Mouse (Mus musculus) forebrain, embryonic 14.5 days (tissue): ENCODE results near the gene Kcp. TPM values are rescaled to one million over a fixed set of nuclear protein-coding genes. Genes with fewer than 3 reads are reported as not detected.

Experiments used
- ATAC-seq: fragments of 200-750 bp; cut with Nextera tagmentation; 2 replicates; pipeline ENCODE4 v1.8.0; 2017; ENCODE audit warnings: mild to moderate bottlenecking, moderate library complexity
- DNase-seq: peaks from one replicate; pipeline ENCODE4 v3.0.0-alpha.2; 2015; ENCODE audit warnings: low spot score
- H3K27ac ChIP-seq: fragments of 300-500 bp; sonication (generic); 2 replicates; pipeline ENCODE4 v1.5.1; 2014; ENCODE audit warnings: low read depth, mild to moderate bottlenecking, control low read depth, low read length, moderate library complexity
- H3K27me3 ChIP-seq: fragments of 300-500 bp; sonication (generic); replicated peaks from 2 replicates; pipeline ENCODE4 v1.6.1; 2014; ENCODE audit warnings: low read length, control low read depth, mixed read lengths; ENCODE audit not compliant: control insufficient read depth, insufficient read depth
- H3K36me3 ChIP-seq: fragments of 300-500 bp; sonication (generic); 2 replicates; pipeline ENCODE4 v1.6.1; 2014; ENCODE audit warnings: low read length, control low read depth; ENCODE audit not compliant: control insufficient read depth, insufficient read depth
- H3K4me1 ChIP-seq: fragments of 300-500 bp; sonication (generic); 2 replicates; pipeline ENCODE4 v1.6.1; 2014; ENCODE audit warnings: antibody characterized with exemption, low read length, control low read depth; ENCODE audit not compliant: control insufficient read depth, insufficient read depth
- H3K4me2 ChIP-seq: fragments of 300-500 bp; sonication (generic); 2 replicates; pipeline ENCODE4 v1.6.1; 2014; ENCODE audit warnings: mild to moderate bottlenecking, control low read depth, low read length
- H3K4me3 ChIP-seq: fragments of 300-500 bp; sonication (generic); 2 replicates; pipeline ENCODE4 v1.5.1; 2014; ENCODE audit warnings: low read depth, low read length, control low read depth
- H3K9ac ChIP-seq: fragments of 300-500 bp; sonication (generic); 2 replicates; pipeline ENCODE4 v1.6.1; 2014; ENCODE audit warnings: mild to moderate bottlenecking, low read length, control low read depth, moderate library complexity
- H3K9me3 ChIP-seq: fragments of 300-500 bp; sonication (generic); replicated peaks from 2 replicates; pipeline ENCODE4 v1.6.1; 2016; ENCODE audit warnings: low read length, control low read depth, mixed read lengths; ENCODE audit not compliant: control insufficient read depth
- WGBS: fragments of 180-500 bp; shearing (Covaris S2); extraction: QIAGEN DNeasy Blood & Tissue Kit; methylation state at CpG from one replicate; pipeline ENCODE4 v1.1.7; 2014; 5-methylcytosine and 5-hydroxymethylcytosine counted together
- polyA plus RNA-seq: library from polyadenylated mRNA; unstranded; fragments of >200 nt; fragmentation: Nextera tagmentation; extraction: Ambion mirVana; gene quantifications from 2 replicates; pipeline ENCODE4 v1.2.1, GENCODE M21; 2014

Gene Kcp
- polyA plus RNA-seq, 1 experiment from 2014 or later = 5.8 TPM

DNA sequence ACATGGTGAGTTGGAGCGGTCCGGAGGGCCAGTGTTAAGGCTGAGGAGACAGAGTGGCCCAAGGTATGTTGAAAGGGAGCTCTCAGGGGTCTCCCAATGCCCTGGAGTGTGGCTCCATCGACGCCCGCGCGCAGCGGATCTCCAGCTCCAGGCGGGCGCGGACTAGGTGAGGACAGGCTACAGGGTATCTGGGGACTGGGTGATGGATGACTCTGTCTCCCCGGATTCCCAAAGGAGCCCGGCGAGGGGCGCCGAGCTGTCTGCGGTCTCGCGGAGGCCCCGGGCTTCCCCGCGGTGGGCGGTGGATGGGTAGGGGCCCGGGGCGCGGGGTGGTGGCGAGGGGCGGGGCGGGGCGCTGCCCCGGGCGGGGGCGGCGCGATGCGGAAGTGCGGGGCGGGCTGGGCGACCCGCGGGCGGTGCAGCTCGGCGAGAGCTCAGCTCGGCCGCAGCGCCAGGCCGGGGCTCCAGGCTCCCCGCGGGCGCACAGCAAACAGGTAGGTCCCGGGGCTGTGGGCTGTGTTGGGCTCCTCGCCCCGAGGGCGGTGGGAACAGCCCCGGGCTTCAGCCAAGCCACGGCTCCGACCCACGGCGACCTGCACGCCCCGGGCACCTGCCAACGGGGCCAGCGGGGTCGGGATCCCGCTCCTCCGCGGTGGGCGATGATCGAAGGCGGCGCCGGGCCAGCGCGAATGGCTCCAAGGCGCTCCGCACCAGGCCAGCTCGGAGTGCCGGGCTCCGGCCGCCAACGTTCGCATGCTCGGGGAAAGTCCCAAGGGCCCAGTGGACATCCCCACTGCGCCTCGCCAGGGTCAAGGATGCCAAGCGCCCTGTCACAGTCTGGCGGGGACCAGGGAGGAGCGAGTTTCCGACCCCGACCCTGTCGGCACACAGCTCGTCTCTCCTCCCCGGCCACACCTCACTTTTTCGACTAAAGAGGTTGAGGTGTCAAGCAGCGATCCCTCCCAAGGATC lies 18.8 kb upstream of the Kcp start, which contains the start of gene Irf5:
TSS of gene Irf5 (plus strand) at position 345 of the 971 bp plus-strand sequence.
- DNase-seq (no peak), ATAC-seq (peak; percentile 58; the same call in 1 of the 2 replicates)
- WGBS = under 1% methylated on average over 66 of the region's 96 CpGs
- Histone ChIP-seq H3K27ac (no peak within 1 kb of the TSS), H3K27me3 (peaks cover 46% of the 10 kb centered on the region), H3K36me3 (no peaks in the 10 kb centered on the region), H3K4me1 (peaks cover 4% of the 10 kb centered on the region; the same call in 1 of the 2 replicates), H3K4me2 (peak within 1 kb of the TSS; percentile 96), H3K9ac (peak within 1 kb of the TSS; percentile 57), H3K4me3 (peak within 1 kb of the TSS; percentile 47), H3K9me3 (no peaks in the 10 kb centered on the region)

DNA sequence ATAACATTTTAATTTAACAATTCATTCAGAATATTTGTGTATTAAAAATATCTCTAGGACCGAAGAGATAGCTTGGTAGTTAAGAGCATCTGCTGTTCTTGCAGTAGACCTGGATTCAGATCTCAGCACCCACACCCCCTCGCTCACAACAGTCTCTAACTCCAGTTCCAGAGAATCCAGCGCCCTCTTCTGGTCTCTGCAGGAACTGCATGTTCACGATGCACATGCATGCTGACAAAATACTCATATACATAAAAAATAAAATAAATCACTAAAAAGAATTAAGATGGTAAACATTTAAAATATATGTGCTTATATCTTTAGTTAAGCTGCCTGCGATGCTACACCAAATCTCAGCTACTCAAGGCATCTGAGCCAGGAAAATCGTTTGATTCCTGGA lies 17.5 kb upstream of the Kcp start:
- H3K4me2 ChIP-seq = no peak overlapping the region
- H3K27ac ChIP-seq = no peak overlapping the region
- ATAC-seq (no peak), DNase-seq (no peak)
- H3K36me3 ChIP-seq = no peaks in the 10 kb centered on the region
- peaks cover 43% of the 10 kb centered on the region for H3K27me3 ChIP-seq
- peaks cover 4% of the 10 kb centered on the region; the same call in 1 of the 2 replicates for H3K4me1 ChIP-seq
- no peak overlapping the region for H3K9ac ChIP-seq
- no peaks in the 10 kb centered on the region for H3K9me3 ChIP-seq
- no peak overlapping the region for H3K4me3 ChIP-seq
- WGBS = 73% methylated on average over 6 of the region's 6 CpGs

DNA sequence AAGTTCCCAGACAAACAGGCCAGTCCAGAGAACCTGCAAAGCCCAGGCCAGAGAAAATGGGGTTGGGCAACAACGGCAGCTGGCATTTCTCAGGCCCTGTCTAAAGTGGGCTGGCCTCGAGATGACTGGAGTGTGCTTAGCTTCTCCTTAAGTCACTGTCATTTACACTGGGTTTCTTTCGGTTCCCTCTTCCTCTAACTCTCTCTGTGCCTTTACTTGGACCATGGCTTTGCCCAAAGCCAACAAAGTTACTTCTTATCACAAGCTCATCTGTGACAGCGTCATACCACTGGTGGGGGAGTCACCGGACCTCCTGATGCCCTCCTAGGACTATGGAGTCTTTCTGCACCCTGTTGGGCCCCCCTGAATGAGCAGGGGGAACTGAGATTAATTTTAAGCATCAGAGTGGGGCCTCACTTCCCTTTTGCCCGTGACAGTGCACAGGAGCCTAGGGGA lies 16.3 kb upstream of the Kcp start:
- no peaks in the 10 kb centered on the region for H3K9me3 ChIP-seq
- WGBS = 69% methylated on average over 6 of the region's 6 CpGs
- H3K4me1 ChIP-seq = peaks cover 4% of the 10 kb centered on the region; the same call in 1 of the 2 replicates
- no peak for DNase-seq
- no peak overlapping the region for H3K4me3 ChIP-seq
- peaks cover 32% of the 10 kb centered on the region for H3K27me3 ChIP-seq
- no peaks in the 10 kb centered on the region for H3K36me3 ChIP-seq
- H3K27ac ChIP-seq = no peak overlapping the region
- H3K4me2 ChIP-seq = no peak overlapping the region
- ATAC-seq = no peak
- H3K9ac ChIP-seq = no peak overlapping the region

DNA sequence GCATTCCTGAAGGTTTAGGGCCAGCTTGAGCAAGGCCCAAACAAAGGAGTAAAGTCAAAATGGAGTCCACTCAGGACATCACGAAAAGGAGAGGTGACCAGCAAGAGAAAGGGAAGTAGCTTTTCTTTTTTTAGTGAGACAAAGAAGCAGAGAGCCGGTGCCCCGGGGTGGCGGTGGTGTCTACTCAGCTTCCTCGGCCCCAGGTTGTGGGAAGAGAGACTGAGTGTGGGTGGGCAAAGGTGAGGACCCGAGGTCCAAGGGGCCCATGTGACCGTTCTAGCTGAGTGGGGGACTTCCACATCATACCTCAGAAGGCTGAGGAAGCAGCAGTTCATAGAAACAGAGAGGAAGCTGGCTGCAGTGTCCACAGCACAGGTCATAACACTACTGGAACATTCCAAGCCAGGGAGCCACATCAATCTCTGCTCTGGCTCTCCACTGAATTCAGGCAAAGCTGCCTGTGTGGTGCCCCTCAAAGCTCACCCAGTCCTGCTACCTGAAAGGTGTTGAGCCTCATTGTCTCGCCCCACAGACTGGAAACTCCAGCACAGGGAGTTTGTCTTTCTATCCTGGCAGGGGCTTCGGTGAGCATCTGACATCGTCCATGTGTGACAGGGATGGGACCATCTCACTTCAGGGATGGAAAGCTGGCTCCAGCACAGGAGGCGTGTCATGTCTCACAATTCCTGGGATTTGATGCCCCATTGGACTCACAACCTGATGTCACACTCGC lies 15.7 kb upstream of the Kcp start:
- no peak overlapping the region for H3K9ac ChIP-seq
- ATAC-seq = no peak
- peaks cover 26% of the 10 kb centered on the region for H3K27me3 ChIP-seq

DNA sequence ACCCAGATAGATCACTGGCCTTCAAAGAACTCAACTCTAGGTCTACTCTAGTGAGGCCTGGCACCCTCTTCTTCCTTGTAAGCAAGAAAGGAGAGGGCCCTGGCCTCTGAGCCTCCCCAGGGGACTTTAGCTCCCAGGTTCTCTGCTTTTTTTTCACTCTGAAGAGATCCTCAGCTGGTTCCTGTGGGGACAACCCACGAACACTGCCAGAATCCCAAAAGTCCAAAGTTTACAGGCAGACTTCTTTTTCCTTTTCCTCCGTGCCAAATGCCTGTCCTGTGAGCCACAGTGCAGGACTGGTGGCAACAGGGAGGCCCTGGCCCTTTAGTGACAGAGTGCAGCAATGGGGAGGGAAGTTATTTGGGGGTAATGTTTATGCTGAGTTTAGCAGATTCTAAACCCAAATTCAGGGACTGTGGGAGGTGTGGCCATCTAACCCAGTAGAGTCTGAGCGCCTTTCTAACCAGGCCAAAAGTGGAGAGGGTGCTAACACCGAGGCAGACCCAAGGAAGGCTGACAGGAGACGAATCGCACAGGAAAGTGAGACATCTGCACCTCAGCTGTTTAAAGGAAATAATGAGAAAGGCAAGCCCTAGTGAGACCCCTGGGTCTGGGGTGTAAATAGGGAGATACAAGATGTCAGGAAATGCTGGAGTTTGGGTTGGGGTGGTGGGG lies 15.0 kb upstream of the Kcp start:
- H3K9ac ChIP-seq = no peak overlapping the region
- 71% methylated on average over 6 of the region's 6 CpGs for WGBS
- H3K4me3 ChIP-seq = no peak overlapping the region
- ATAC-seq (no peak), DNase-seq (no peak)
- H3K36me3 ChIP-seq = no peaks in the 10 kb centered on the region
- H3K4me1 ChIP-seq = peaks cover 4% of the 10 kb centered on the region; the same call in 1 of the 2 replicates
- H3K27ac ChIP-seq = no peak overlapping the region
- peaks cover 19% of the 10 kb centered on the region for H3K27me3 ChIP-seq
- no peaks in the 10 kb centered on the region for H3K9me3 ChIP-seq
- H3K4me2 ChIP-seq = no peak overlapping the region

More for the DNA sequence above, 15.7 kb upstream of the Kcp start:
- no peak overlapping the region for H3K27ac ChIP-seq
- 72% methylated on average over 12 of the region's 12 CpGs for WGBS
- no peak for DNase-seq
- no peaks in the 10 kb centered on the region for H3K36me3 ChIP-seq
- H3K4me2 ChIP-seq = no peak overlapping the region
- H3K4me3 ChIP-seq = no peak overlapping the region
- peaks cover 4% of the 10 kb centered on the region; the same call in 1 of the 2 replicates for H3K4me1 ChIP-seq
- H3K9me3 ChIP-seq = no peaks in the 10 kb centered on the region

DNA sequence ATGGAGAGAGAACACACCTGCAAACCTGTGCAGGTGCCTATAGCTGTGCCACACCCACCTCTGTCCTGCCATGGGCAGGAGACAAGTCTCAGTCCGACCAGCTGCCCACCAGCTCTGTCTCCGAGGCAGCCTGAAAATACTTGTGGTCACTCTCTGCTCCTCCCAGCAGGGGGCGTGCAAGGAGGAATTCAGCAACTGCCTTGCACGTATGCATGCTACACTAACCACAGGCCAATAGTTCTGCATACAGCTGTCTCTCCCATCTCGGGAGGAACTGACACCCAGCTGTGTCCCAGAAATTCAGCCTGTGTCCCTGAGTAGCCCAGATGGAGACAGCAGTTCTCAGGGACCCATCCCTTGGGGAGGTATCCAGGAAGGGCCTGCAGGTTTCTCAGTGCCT lies 9.4 kb upstream of the Kcp start:
- H3K27ac ChIP-seq = no peak overlapping the region
- H3K9ac ChIP-seq = no peak overlapping the region
- ATAC-seq = no peak
- WGBS = 5% methylated on average over 5 of the region's 5 CpGs
- DNase-seq = peak; percentile 62
- H3K4me2 ChIP-seq = no peak overlapping the region
- no peaks in the 10 kb centered on the region for H3K9me3 ChIP-seq
- no peaks in the 10 kb centered on the region for H3K4me1 ChIP-seq
- H3K27me3 ChIP-seq = no peaks in the 10 kb centered on the region
- H3K4me3 ChIP-seq = no peak overlapping the region
- H3K36me3 ChIP-seq = no peaks in the 10 kb centered on the region

DNA sequence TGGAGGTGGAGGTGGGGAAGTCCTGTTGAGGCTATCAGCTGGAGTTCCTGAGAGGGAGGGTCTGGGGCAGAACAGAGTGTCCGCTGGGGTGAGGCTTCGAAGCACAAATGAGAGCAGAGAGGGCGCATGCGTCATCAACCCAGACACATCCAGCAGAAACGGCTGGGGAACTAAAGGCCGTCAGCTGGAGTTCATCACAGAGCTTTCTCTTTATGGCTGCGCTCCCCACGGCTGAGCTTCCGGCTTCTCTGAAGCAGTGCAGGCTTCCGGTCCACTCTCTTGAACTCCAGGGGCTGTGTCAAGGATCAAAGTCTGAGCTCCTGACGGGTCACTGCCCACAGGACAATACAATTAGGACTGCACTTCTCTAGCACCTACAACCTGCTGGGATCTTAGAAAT lies 5.5 kb upstream of the Kcp start:
- Histone ChIP-seq H3K27ac (no peak overlapping the region), H3K9me3 (no peaks in the 10 kb centered on the region), H3K4me3 (no peak overlapping the region), H3K4me2 (peak overlapping the region; percentile 41), H3K36me3 (no peaks in the 10 kb centered on the region), H3K4me1 (no peaks in the 10 kb centered on the region), H3K27me3 (peaks cover 10% of the 10 kb centered on the region; the same call in 1 of the 2 replicates), H3K9ac (0 out of 2 replicates have a peak overlapping the region, but pooled peaks have one; percentile 22)
- 2% methylated on average over 11 of the region's 11 CpGs for WGBS
- ATAC-seq (peak; percentile 46; the same call in 1 of the 2 replicates), DNase-seq (peak; percentile 59)

DNA sequence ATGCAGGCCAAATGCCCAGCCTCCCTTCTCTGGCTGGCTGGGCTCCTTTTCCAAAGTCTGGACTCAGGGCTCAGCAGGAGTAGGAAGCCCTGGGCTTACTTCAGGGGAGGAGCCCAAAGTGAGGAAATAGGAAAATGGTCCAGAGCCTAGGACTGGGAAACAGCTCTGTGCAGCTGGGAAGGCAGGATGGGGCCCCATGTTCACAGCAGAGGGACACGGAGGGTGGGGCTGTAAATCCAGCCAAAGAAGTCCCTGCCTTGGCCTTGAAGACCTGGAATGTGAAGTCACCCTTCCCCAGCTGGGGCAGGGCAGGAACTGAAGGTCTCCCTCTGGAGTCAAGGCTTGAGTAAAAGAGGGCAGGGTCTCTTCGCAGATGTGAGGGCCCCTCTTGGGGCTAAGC lies 1.3 kb upstream of the Kcp start:
- H3K27ac ChIP-seq = no peak overlapping the region
- ATAC-seq (no peak), DNase-seq (no peak)
- H3K36me3 ChIP-seq = no peaks in the 10 kb centered on the region
- no peak overlapping the region for H3K4me3 ChIP-seq
- H3K9me3 ChIP-seq = no peaks in the 10 kb centered on the region
- no peak overlapping the region for H3K4me2 ChIP-seq
- WGBS = 48% methylated on average over 2 of the region's 2 CpGs
- no peaks in the 10 kb centered on the region for H3K4me1 ChIP-seq
- H3K9ac ChIP-seq = no peak overlapping the region
- H3K27me3 ChIP-seq = peaks cover 27% of the 10 kb centered on the region
